Mouse (Mus musculus): ENCODE results near the gene Ggnbp2.

Ggnbp2 gene

GRCm38 (mm10) chr11:84827492-84827891 is 43.1 kb downstream of the Ggnbp2 start:
- intact Hi-C loops (cut with DNase I), result loop anchor here (5.0 kb wide), 1 partner anchor 40 kb away; no protein-coding TSS in a partner anchor

- intact Hi-C loops (cut with DNase I), result loop anchor here (5.0 kb wide), 1 partner anchor 41 kb away; no protein-coding TSS in a partner anchor
Observed at GRCm38 (mm10) chr11:84826185-84826584, 44.4 kb downstream of the Ggnbp2 start.

- intact Hi-C loops (cut with DNase I), result loop anchor here (5.0 kb wide), 1 partner anchor 42 kb away; no protein-coding TSS in a partner anchor
Observed at GRCm38 (mm10) chr11:84825261-84825807, 45.3 kb downstream of the Ggnbp2 start.

GRCm38 (mm10) chr11:84823484-84823897 is 47.1 kb downstream of the Ggnbp2 start:
- intact Hi-C loops (cut with DNase I), result no loop called here

- intact Hi-C loops (cut with DNase I), result no loop called here
Observed at GRCm38 (mm10) chr11:84822487-84822886, 48.1 kb downstream of the Ggnbp2 start.

- intact Hi-C loops (cut with DNase I), result no loop called here
Observed at GRCm38 (mm10) chr11:84821131-84821770, 49.4 kb downstream of the Ggnbp2 start.

GRCm38 (mm10) chr11:84818961-84819692 is 51.5 kb downstream of the Ggnbp2 start, which contains the start of gene Mrm1:
Gene Mrm1, minus strand, starts transcription at chr11:84819515.
- intact Hi-C loops (cut with DNase I), result no loop called here

- intact Hi-C loops (cut with DNase I), result no loop called here
Observed at GRCm38 (mm10) chr11:84818085-84818960, 52.3 kb downstream of the Ggnbp2 start.

GRCm38 (mm10) chr11:84817362-84817761 is 53.3 kb downstream of the Ggnbp2 start:
- intact Hi-C loops (cut with DNase I), result no loop called here

GRCm38 (mm10) chr11:84813724-84814510 is 56.7 kb downstream of the Ggnbp2 start:
- intact Hi-C loops (cut with DNase I), result no loop called here

GRCm38 (mm10) chr11:84804373-84804772 is 66.2 kb downstream of the Ggnbp2 start:
- intact Hi-C loops (cut with DNase I), result no loop called here

GRCm38 (mm10) chr11:84797627-84798353 is 72.8 kb downstream of the Ggnbp2 start:
- intact Hi-C loops (cut with DNase I), result loop anchor here (5.0 to 10.0 kb wide), 2 partner anchors 293 to 535 kb away; no protein-coding TSS in a partner anchor

- intact Hi-C loops (cut with DNase I), result loop anchor here (5.0 to 10.0 kb wide), 2 partner anchors 292 to 535 kb away; no protein-coding TSS in a partner anchor
Observed at GRCm38 (mm10) chr11:84797026-84797425, 73.6 kb downstream of the Ggnbp2 start.

GRCm38 (mm10) chr11:84794496-84795113 is 76.0 kb downstream of the Ggnbp2 start:
- intact Hi-C loops (cut with DNase I), result loop anchor here (2.0 to 10.0 kb wide), 3 partner anchors 290 to 532 kb away; no protein-coding TSS in a partner anchor

- intact Hi-C loops (cut with DNase I), result loop anchor here (10.0 kb wide), 1 partner anchor 289 kb away; no protein-coding TSS in a partner anchor
Observed at GRCm38 (mm10) chr11:84793545-84793944, 77.1 kb downstream of the Ggnbp2 start.

GRCm38 (mm10) chr11:84790383-84790782 is 80.2 kb downstream of the Ggnbp2 start:
- intact Hi-C loops (cut with DNase I), result loop anchor here (10.0 kb wide), 1 partner anchor 286 kb away; no protein-coding TSS in a partner anchor

Measured in adrenal gland (tissue).